Mouse (Mus musculus) embryonic fibroblast, embryonic 13.5 days (primary cell): ENCODE measurements around the gene Mocs1.

Experiments
- CTCF ChIP-seq: IDR thresholded peaks from 2 replicates; pipeline ENCODE4 v1.5.1; 2011; ENCODE audit warnings: mild to moderate bottlenecking, control low read depth, low read length, moderate library complexity, borderline replicate concordance; ENCODE audit not compliant: insufficient read depth
- POLR2A ChIP-seq: IDR thresholded peaks from 2 replicates; pipeline ENCODE4 v1.6.1; 2011; ENCODE audit warnings: low read depth, mild to moderate bottlenecking, control low read depth, low read length, moderate library complexity

DNA sequence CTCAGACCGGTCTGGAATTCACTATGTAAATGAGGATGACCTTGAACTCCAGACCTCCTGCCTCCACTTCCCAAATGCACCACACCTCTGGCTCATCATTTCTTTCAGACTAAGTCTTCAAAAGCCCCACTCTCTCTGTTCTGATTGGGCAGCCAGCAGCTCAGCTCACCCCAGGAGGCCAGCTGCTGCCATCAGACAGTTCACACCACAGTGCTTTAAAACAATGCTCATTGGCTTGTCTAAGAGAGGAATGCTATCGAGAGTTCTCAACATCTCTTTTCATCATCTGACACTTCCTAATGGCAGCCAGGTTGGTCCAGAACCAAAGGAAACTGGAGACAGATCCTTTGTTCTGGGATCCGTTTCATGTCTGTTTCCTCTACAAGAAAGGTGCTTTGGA lies 70.0 kb downstream of the Mocs1 start:
- no peak for TF ChIP-seq CTCF
- TF ChIP-seq POLR2A = no peak
